Mouse (Mus musculus) myocyte (in vitro differentiated cells): ENCODE measurements around the gene Fam228b. TPM values are rescaled to one million over a fixed set of nuclear protein-coding genes. Genes with fewer than 3 reads are reported as not detected.

ENCODE experiments used
- H3K27me3 ChIP-seq: one replicate; pipeline ENCODE4 v1.6.1; 2011; ENCODE audit not compliant: control insufficient read depth, insufficient read depth, insufficient read length
- H3K36me3 ChIP-seq: one replicate; pipeline ENCODE4 v1.6.1; 2011; ENCODE audit not compliant: control insufficient read depth, insufficient read depth
- H3K4me2 ChIP-seq: one replicate; pipeline ENCODE4 v1.6.1; 2011; ENCODE audit warnings: low read depth, control low read depth
- H3K4me3 ChIP-seq: one replicate; pipeline ENCODE4 v1.5.1; 2011; ENCODE audit warnings: mild to moderate bottlenecking, control low read depth, moderate library complexity
- H3K79me2 ChIP-seq: one replicate; pipeline ENCODE4 v1.6.1; 2011; ENCODE audit not compliant: control insufficient read depth, insufficient read depth
- H3ac ChIP-seq: one replicate; pipeline ENCODE4 v1.6.1; 2011; ENCODE audit not compliant: control insufficient read depth, insufficient read length
- CEBPB ChIP-seq: IDR thresholded peaks from 2 replicates; pipeline ENCODE4 v1.6.1; 2011; ENCODE audit warnings: mild to moderate bottlenecking, moderate library complexity; ENCODE audit not compliant: poor library complexity, insufficient read depth, severe bottlenecking
- E2F4 ChIP-seq: IDR thresholded peaks from one replicate; pipeline ENCODE4 v1.6.1; 2011; ENCODE audit warnings: mild to moderate bottlenecking, control low read depth, moderate library complexity; ENCODE audit not compliant: insufficient read depth
- MAX ChIP-seq: IDR thresholded peaks from one replicate; pipeline ENCODE4 v1.6.1; 2011; ENCODE audit warnings: low read depth, mild to moderate bottlenecking, control low read depth
- MYOD1 ChIP-seq, 3 experiments: IDR thresholded peaks; one replicate each; pipeline ENCODE4 v1.6.1; 2011; ENCODE audit warnings: control low read depth in 2 of 3, low read depth in 2 of 3, mild to moderate bottlenecking in 2 of 3, moderate library complexity in 1 of 3; ENCODE audit not compliant: insufficient read length in 2 of 3, control insufficient read depth in 1 of 3
- MYOG ChIP-seq, 3 experiments: IDR thresholded peaks; one replicate each; pipeline ENCODE4 v1.6.1; 2011; ENCODE audit warnings: control low read depth in 2 of 3, low read depth in 2 of 3, mild to moderate bottlenecking in 2 of 3; ENCODE audit not compliant: insufficient read length in 2 of 3, control insufficient read depth in 1 of 3, insufficient read depth in 1 of 3
- POLR2A ChIP-seq: IDR thresholded peaks from one replicate; pipeline ENCODE4 v1.6.1; 2011; ENCODE audit warnings: low read depth, mild to moderate bottlenecking, control low read depth, moderate library complexity; ENCODE audit not compliant: insufficient read length
- POLR2AphosphoS2 ChIP-seq: IDR thresholded peaks from one replicate; pipeline ENCODE4 v1.6.1; 2011; ENCODE audit warnings: low read depth, control low read depth; ENCODE audit not compliant: insufficient read length
- REST ChIP-seq: IDR thresholded peaks from one replicate; pipeline ENCODE4 v1.6.1; 2011; ENCODE audit warnings: mild to moderate bottlenecking, control low read depth, moderate library complexity; ENCODE audit not compliant: insufficient read depth, insufficient read length
- SRF ChIP-seq: IDR thresholded peaks from one replicate; pipeline ENCODE4 v1.6.1; 2011; ENCODE audit warnings: low read depth; ENCODE audit not compliant: control insufficient read depth, insufficient read length
- TCF12 ChIP-seq: IDR thresholded peaks from one replicate; pipeline ENCODE4 v1.6.1; 2011; ENCODE audit warnings: mild to moderate bottlenecking, control low read depth; ENCODE audit not compliant: poor library complexity, insufficient read depth, severe bottlenecking
- TCF3 ChIP-seq: IDR thresholded peaks from one replicate; pipeline ENCODE4 v1.6.1; 2011; ENCODE audit warnings: low read depth, control low read depth; ENCODE audit not compliant: insufficient read length
- USF1 ChIP-seq: IDR thresholded peaks from one replicate; pipeline ENCODE4 v1.6.1; 2011; ENCODE audit warnings: low read depth, mild to moderate bottlenecking, control low read depth, moderate library complexity
- polyA plus RNA-seq: library from polyadenylated mRNA; unstranded; fragments of >200 nt; fragmentation: generic; extraction: Trizol; gene quantifications from one replicate; pipeline ENCODE4 v1.2.1, GENCODE M21; 2012; ENCODE audit warnings: missing spikeins

The Fam228b gene
- polyA plus RNA-seq, 1 experiment: 0.07 TPM

GRCm38 (mm10) chr12:4709926-4710325 is 59.1 kb downstream of the Fam228b start:
- Histone ChIP-seq H3ac (no peak overlapping the region), H3K36me3 (no peaks in the 10 kb centered on the region), H3K4me3 (no peak overlapping the region), H3K27me3 (no peaks in the 10 kb centered on the region), H3K4me2 (no peak overlapping the region), H3K79me2 (no peaks in the 10 kb centered on the region)
- TF ChIP-seq SRF (no peak), TCF12 (no peak)

GRCm38 (mm10) chr12:4708881-4709604 is 60.0 kb downstream of the Fam228b start:
- H3K4me3 ChIP-seq: no peak overlapping the region
- no peaks in the 10 kb centered on the region for H3K27me3 ChIP-seq
- H3K36me3 ChIP-seq: no peaks in the 10 kb centered on the region
- no peak overlapping the region for H3ac ChIP-seq
- no peaks in the 10 kb centered on the region for H3K79me2 ChIP-seq
- no peak overlapping the region for H3K4me2 ChIP-seq
- TF ChIP-seq MYOG (IDR thresholded peaks at IDR 0.05; ENCODE audit: control insufficient read depth in 1 of 3, insufficient read depth in 1 of 3, insufficient read length in 2 of 3, low read depth in 2 of 3) (peak; percentile 77 to 93 (median 91)), SRF (no peak), E2F4 (no peak), MYOD1 (IDR thresholded peaks at IDR 0.05; ENCODE audit: control insufficient read depth in 1 of 3, insufficient read length in 2 of 3, low read depth in 2 of 3) (peak; percentile 31 to 86 (median 85)), USF1 (no peak)

GRCm38 (mm10) chr12:4708296-4708695 is 60.8 kb downstream of the Fam228b start:
- no peak for TF ChIP-seq MYOD1 (IDR thresholded peaks at IDR 0.05; ENCODE audit: control insufficient read depth in 1 of 3, insufficient read length in 2 of 3, low read depth in 2 of 3)
- TF ChIP-seq MAX: no peak
- TF ChIP-seq CEBPB: no peak
- TF ChIP-seq E2F4: no peak
- Histone ChIP-seq H3K4me2 (no peak overlapping the region), H3K79me2 (no peaks in the 10 kb centered on the region), H3K4me3 (no peak overlapping the region), H3ac (no peak overlapping the region), H3K27me3 (no peaks in the 10 kb centered on the region), H3K36me3 (no peaks in the 10 kb centered on the region)

- TF ChIP-seq REST (no peak), MAX (no peak), CEBPB (no peak), POLR2A (no peak), MYOD1 (IDR thresholded peaks at IDR 0.05; ENCODE audit: control insufficient read depth in 1 of 3, insufficient read length in 2 of 3, low read depth in 2 of 3) (no peak), MYOG (IDR thresholded peaks at IDR 0.05; ENCODE audit: control insufficient read depth in 1 of 3, insufficient read depth in 1 of 3, insufficient read length in 2 of 3, low read depth in 2 of 3) (no peak), E2F4 (no peak), SRF (no peak), TCF3 (no peak), TCF12 (no peak), USF1 (no peak), POLR2AphosphoS2 (no peak)
- Histone ChIP-seq H3ac (no peak overlapping the region), H3K36me3 (no peaks in the 10 kb centered on the region), H3K79me2 (no peaks in the 10 kb centered on the region), H3K27me3 (no peaks in the 10 kb centered on the region), H3K4me3 (no peak overlapping the region), H3K4me2 (no peak overlapping the region)
Observed at GRCm38 (mm10) chr12:4707488-4708017, 61.5 kb downstream of the Fam228b start.

- no peak for TF ChIP-seq E2F4
- TF ChIP-seq CEBPB: no peak
- no peak for TF ChIP-seq TCF12
- TF ChIP-seq MAX: no peak
- no peak for TF ChIP-seq TCF3
- TF ChIP-seq USF1: no peak
- no peak for TF ChIP-seq MYOG (IDR thresholded peaks at IDR 0.05; ENCODE audit: control insufficient read depth in 1 of 3, insufficient read depth in 1 of 3, insufficient read length in 2 of 3, low read depth in 2 of 3)
- no peak for TF ChIP-seq REST
- TF ChIP-seq POLR2A: no peak
- no peak for TF ChIP-seq SRF
- no peak for TF ChIP-seq MYOD1 (IDR thresholded peaks at IDR 0.05; ENCODE audit: control insufficient read depth in 1 of 3, insufficient read length in 2 of 3, low read depth in 2 of 3)
- TF ChIP-seq POLR2AphosphoS2: no peak
- no peak overlapping the region for H3K4me3 ChIP-seq
- H3K36me3 ChIP-seq: no peaks in the 10 kb centered on the region
- H3K27me3 ChIP-seq: no peaks in the 10 kb centered on the region
- no peak overlapping the region for H3K4me2 ChIP-seq
- H3ac ChIP-seq: no peak overlapping the region
- H3K79me2 ChIP-seq: no peaks in the 10 kb centered on the region
Observed at GRCm38 (mm10) chr12:4706901-4707300, 62.2 kb downstream of the Fam228b start.
